Comparison of ENCODE assay signal across 16 mouse cellular contexts in the genomic region with DNA sequence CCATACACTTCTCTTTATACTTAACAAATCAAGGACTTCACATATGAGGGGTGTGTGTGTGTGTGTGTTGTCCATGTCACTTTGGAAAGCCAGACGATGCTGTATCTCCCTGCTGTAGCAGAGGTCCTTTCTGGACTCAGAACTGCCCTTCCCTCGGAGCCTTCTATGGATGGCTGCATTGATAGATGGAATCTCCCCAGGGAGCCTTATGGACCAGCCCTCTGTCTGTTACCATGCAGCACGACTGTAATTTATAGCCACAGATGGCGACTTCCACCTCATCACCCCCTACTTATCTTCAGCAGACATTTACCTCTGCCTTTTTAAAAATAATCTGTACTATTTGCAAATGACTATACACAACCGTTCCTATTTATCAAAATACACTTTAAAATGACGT.
DNase-seq lines count a peak whose midpoint lies in the region; ATAC-seq lines count a peak whose summit lies in the region.
"Had no signal": no experiment of that assay in that cellular context is flagged by ENCODE, and none has a peak within 500 bp of the region (broad histone marks: within the 10 kb centered on the region; RNA-seq: fewer than 3 reads in every experiment).

No protein-coding gene starts in this region.

- intact Hi-C loops in heart, postnatal 25 days (cut with DNase I) = no loop called here

- H3K36me3 ChIP-seq in midbrain, embryonic 13.5 days = no peaks in the 10 kb centered on the region
- H3K36me3 ChIP-seq in midbrain, embryonic 10.5 days = no peaks in the 10 kb centered on the region
- no peaks in the 10 kb centered on the region for H3K36me3 ChIP-seq in embryonic facial prominence, embryonic 14.5 days (ENCODE audit: control insufficient read depth, insufficient read depth, low read length)
- H3K36me3 ChIP-seq: forebrain, embryonic 10.5 days; heart, embryonic 13.5 days; intestine, embryonic 15.5 days; lung, embryonic 15.5 days had no signal

- no peak overlapping the region for H3K4me3 ChIP-seq in midbrain, embryonic 13.5 days (replicated peaks)
- no peak overlapping the region for H3K4me3 ChIP-seq in midbrain, embryonic 10.5 days
- no peak overlapping the region for H3K4me3 ChIP-seq in embryonic facial prominence, embryonic 14.5 days (ENCODE audit: low read depth, low read length)
- H3K4me3 ChIP-seq: forebrain, embryonic 10.5 days; heart, embryonic 13.5 days; intestine, embryonic 15.5 days; lung, embryonic 15.5 days; megakaryocyte, embryonic 14.5 days had no signal

- no peak overlapping the region for H3K4me2 ChIP-seq in midbrain, embryonic 13.5 days (replicated peaks)
- H3K4me2 ChIP-seq in embryonic facial prominence, embryonic 14.5 days (ENCODE audit: low read depth, low read length) = no peak overlapping the region
- H3K4me2 ChIP-seq: heart, embryonic 13.5 days; intestine, embryonic 15.5 days; lung, embryonic 15.5 days had no signal

- peak overlapping the region; percentile 61 for H3K27ac ChIP-seq in midbrain, embryonic 13.5 days
- H3K27ac ChIP-seq in midbrain, embryonic 10.5 days (replicated peaks) = no peak overlapping the region
- H3K27ac ChIP-seq in embryonic facial prominence, embryonic 14.5 days (replicated peaks; ENCODE audit: low read depth, low read length) = no peak overlapping the region
- H3K27ac ChIP-seq: forebrain, embryonic 10.5 days; heart, embryonic 13.5 days; intestine, embryonic 15.5 days; lung, embryonic 15.5 days; stomach, postnatal 0 days had no signal

- H3K9me3 ChIP-seq in midbrain, embryonic 13.5 days = no peaks in the 10 kb centered on the region
- H3K9me3 ChIP-seq in midbrain, embryonic 10.5 days (replicated peaks) = no peaks in the 10 kb centered on the region
- H3K9me3 ChIP-seq in embryonic facial prominence, embryonic 14.5 days (ENCODE audit: control insufficient read depth, low read length) = no peaks in the 10 kb centered on the region
- H3K9me3 ChIP-seq: forebrain, embryonic 10.5 days; heart, embryonic 13.5 days; intestine, embryonic 15.5 days; lung, embryonic 15.5 days; megakaryocyte, embryonic 14.5 days had no signal

- no peak for DNase-seq in midbrain, embryonic 10.5 days (ENCODE audit: low spot score)
- DNase-seq in embryonic facial prominence, embryonic 14.5 days (ENCODE audit: low spot score) = peak; percentile 31
- DNase-seq in mesoderm, embryonic 11.5 days (ENCODE audit: low read depth, low spot score) = peak; percentile 79
- DNase-seq in urinary bladder, postnatal 10 days (ENCODE audit: low spot score) = no peak
- DNase-seq in heart, postnatal 25 days (ENCODE audit: low spot score) = no peak
- DNase-seq in B cell, adult 2 months = no peak
- DNase-seq: kidney, postnatal 25 days had no signal

- peaks cover 60% of the 10 kb centered on the region for H3K4me1 ChIP-seq in midbrain, embryonic 13.5 days (replicated peaks)
- peaks cover 41% of the 10 kb centered on the region for H3K4me1 ChIP-seq in midbrain, embryonic 10.5 days
- H3K4me1 ChIP-seq in embryonic facial prominence, embryonic 14.5 days (ENCODE audit: control insufficient read depth, insufficient read depth, low read length) = peaks cover 5% of the 10 kb centered on the region; the same call in 1 of the 2 replicates
- H3K4me1 ChIP-seq: lung, embryonic 15.5 days; megakaryocyte, embryonic 14.5 days had no signal

- no peaks in the 10 kb centered on the region for H3K27me3 ChIP-seq in midbrain, embryonic 13.5 days
- H3K27me3 ChIP-seq in midbrain, embryonic 10.5 days (ENCODE audit: low read depth, poor library complexity, severe bottlenecking) = no peaks in the 10 kb centered on the region
- no peaks in the 10 kb centered on the region for H3K27me3 ChIP-seq in embryonic facial prominence, embryonic 14.5 days (replicated peaks; ENCODE audit: control insufficient read depth, insufficient read depth, low read length)
- H3K27me3 ChIP-seq: CH12.LX; heart, embryonic 13.5 days; intestine, embryonic 15.5 days; lung, embryonic 15.5 days; Patski had no signal

- H3K9ac ChIP-seq in midbrain, embryonic 13.5 days (replicated peaks) = no peak overlapping the region
- H3K9ac ChIP-seq in embryonic facial prominence, embryonic 14.5 days (ENCODE audit: low read depth, low read length) = no peak overlapping the region
- H3K9ac ChIP-seq: heart, embryonic 13.5 days; intestine, embryonic 15.5 days; lung, embryonic 15.5 days had no signal

- WGBS in midbrain, embryonic 13.5 days = 31% methylated on average over 6 of the region's 6 CpGs
- WGBS in midbrain, embryonic 10.5 days = 80% methylated on average over 6 of the region's 6 CpGs
- WGBS in embryonic facial prominence, embryonic 14.5 days = 48% methylated on average over 6 of the region's 6 CpGs

- ATAC-seq in midbrain, embryonic 13.5 days = no peak
- ATAC-seq in embryonic facial prominence, embryonic 14.5 days (ENCODE audit: low read depth) = no peak
- ATAC-seq: intestine, embryonic 15.5 days had no signal

Comparison
In these comparisons a context has a peak if more than half of its experiments do, and no peak if none do; other contexts are left out.
1. DNase-seq: peak in embryonic facial prominence, embryonic 14.5 days (single experiment) and mesoderm, embryonic 11.5 days (single experiment); none in midbrain, embryonic 10.5 days (single experiment), urinary bladder, postnatal 10 days (single experiment), heart, postnatal 25 days (single experiment) and B cell, adult 2 months (0 of 2).